Mouse (Mus musculus): Measurements from ENCODE around the gene Camta1. TPM values are rescaled to one million over a fixed set of nuclear protein-coding genes. Genes with fewer than 3 reads are reported as not detected.

Camta1 gene
- polyA plus RNA-seq, 1 experiment from 2014 or later, result 115 TPM

GRCm38 (mm10) chr4:151156904-151157303 is 704.8 kb downstream of the Camta1 start:
- H3K27me3 ChIP-seq (ENCODE audit: insufficient read depth, low read length), result no peaks in the 10 kb centered on the region
- no peak overlapping the region for H3K9ac ChIP-seq (ENCODE audit: low read depth, low read length)
- TF ChIP-seq CTCF (IDR thresholded peaks at IDR 0.05; ENCODE audit: low read depth), result peak; percentile 96
- no peak overlapping the region for H3K4me3 ChIP-seq (replicated peaks; ENCODE audit: low read depth, low read length)
- no peaks in the 10 kb centered on the region for H3K36me3 ChIP-seq (ENCODE audit: insufficient read depth, low read length)
- no peaks in the 10 kb centered on the region for H3K9me3 ChIP-seq (replicated peaks; ENCODE audit: low read length)
- H3K4me1 ChIP-seq (replicated peaks; ENCODE audit: insufficient read depth, low read length), result no peaks in the 10 kb centered on the region
- WGBS, result under 1% methylated on average over 7 of the region's 7 CpGs
- H3K27ac ChIP-seq, result no peak overlapping the region
- peak; percentile 81 for DNase-seq (ENCODE audit: low spot score)
- ATAC-seq (replicated peaks; ENCODE audit: low FRiP score, low read depth), result 0 out of 2 replicates have a peak, but pooled peaks have one; percentile 34
- H3K4me2 ChIP-seq (ENCODE audit: low read length), result no peak overlapping the region

GRCm38 (mm10) chr4:151155587-151155986 is 706.1 kb downstream of the Camta1 start:
- Histone ChIP-seq H3K4me3 (replicated peaks; ENCODE audit: low read depth, low read length) (no peak overlapping the region), H3K9me3 (replicated peaks; ENCODE audit: low read length) (no peaks in the 10 kb centered on the region), H3K9ac (ENCODE audit: low read depth, low read length) (no peak overlapping the region), H3K36me3 (ENCODE audit: insufficient read depth, low read length) (no peaks in the 10 kb centered on the region), H3K27ac (no peak overlapping the region), H3K4me1 (replicated peaks; ENCODE audit: insufficient read depth, low read length) (no peaks in the 10 kb centered on the region), H3K4me2 (ENCODE audit: low read length) (no peak overlapping the region), H3K27me3 (ENCODE audit: insufficient read depth, low read length) (no peaks in the 10 kb centered on the region)
- no peak for TF ChIP-seq CTCF (IDR thresholded peaks at IDR 0.05; ENCODE audit: low read depth)
- DNase-seq (ENCODE audit: low spot score) (no peak), ATAC-seq (replicated peaks; ENCODE audit: low FRiP score, low read depth) (no peak)
- 59% methylated on average over 4 of the region's 4 CpGs for WGBS

- Histone ChIP-seq H3K9ac (ENCODE audit: low read depth, low read length) (no peak overlapping the region), H3K9me3 (replicated peaks; ENCODE audit: low read length) (no peaks in the 10 kb centered on the region), H3K27me3 (ENCODE audit: insufficient read depth, low read length) (no peaks in the 10 kb centered on the region), H3K36me3 (ENCODE audit: insufficient read depth, low read length) (no peaks in the 10 kb centered on the region), H3K4me1 (replicated peaks; ENCODE audit: insufficient read depth, low read length) (no peaks in the 10 kb centered on the region), H3K4me3 (replicated peaks; ENCODE audit: low read depth, low read length) (no peak overlapping the region), H3K27ac (no peak overlapping the region), H3K4me2 (ENCODE audit: low read length) (no peak overlapping the region)
- WGBS, result 42% methylated on average over 4 of the region's 4 CpGs
- ATAC-seq (replicated peaks; ENCODE audit: low FRiP score, low read depth) (no peak), DNase-seq (ENCODE audit: low spot score) (no peak)
- no peak for TF ChIP-seq CTCF (IDR thresholded peaks at IDR 0.05; ENCODE audit: low read depth)
Measured at GRCm38 (mm10) chr4:151154306-151154705, 707.4 kb downstream of the Camta1 start.

DNA sequence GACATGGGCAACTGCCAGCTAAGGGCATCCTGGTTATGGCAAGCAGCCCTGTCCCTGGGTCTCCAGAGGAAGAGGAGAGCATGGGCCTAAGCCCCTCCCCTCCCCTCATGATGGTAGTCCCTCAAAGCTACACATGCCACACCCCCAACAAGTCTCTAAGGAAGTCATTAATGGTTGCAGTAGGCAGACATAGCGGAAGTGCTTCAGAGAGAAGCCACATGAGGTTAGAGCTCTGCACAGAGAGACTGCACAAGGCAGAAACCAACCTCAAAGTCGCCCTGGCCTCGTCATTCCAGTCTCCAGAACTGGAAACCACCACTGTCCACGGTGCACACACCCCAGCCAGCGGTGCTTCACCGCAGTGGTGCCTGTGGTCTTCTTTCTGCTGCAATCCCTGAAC is 709.7 kb downstream of the Camta1 start:
- WGBS, result 64% methylated on average over 6 of the region's 6 CpGs
- Histone ChIP-seq H3K4me3 (replicated peaks; ENCODE audit: low read depth, low read length) (no peak overlapping the region), H3K36me3 (ENCODE audit: insufficient read depth, low read length) (no peaks in the 10 kb centered on the region), H3K4me2 (ENCODE audit: low read length) (no peak overlapping the region), H3K9ac (ENCODE audit: low read depth, low read length) (no peak overlapping the region), H3K4me1 (replicated peaks; ENCODE audit: insufficient read depth, low read length) (no peaks in the 10 kb centered on the region), H3K9me3 (replicated peaks; ENCODE audit: low read length) (no peaks in the 10 kb centered on the region), H3K27ac (no peak overlapping the region), H3K27me3 (ENCODE audit: insufficient read depth, low read length) (no peaks in the 10 kb centered on the region)
- no peak for DNase-seq (ENCODE audit: low spot score)
- 0 out of 2 replicates have a peak, but pooled peaks have one; percentile 6 for ATAC-seq (replicated peaks; ENCODE audit: low FRiP score, low read depth)
- TF ChIP-seq CTCF (IDR thresholded peaks at IDR 0.05; ENCODE audit: low read depth), result no peak

DNA sequence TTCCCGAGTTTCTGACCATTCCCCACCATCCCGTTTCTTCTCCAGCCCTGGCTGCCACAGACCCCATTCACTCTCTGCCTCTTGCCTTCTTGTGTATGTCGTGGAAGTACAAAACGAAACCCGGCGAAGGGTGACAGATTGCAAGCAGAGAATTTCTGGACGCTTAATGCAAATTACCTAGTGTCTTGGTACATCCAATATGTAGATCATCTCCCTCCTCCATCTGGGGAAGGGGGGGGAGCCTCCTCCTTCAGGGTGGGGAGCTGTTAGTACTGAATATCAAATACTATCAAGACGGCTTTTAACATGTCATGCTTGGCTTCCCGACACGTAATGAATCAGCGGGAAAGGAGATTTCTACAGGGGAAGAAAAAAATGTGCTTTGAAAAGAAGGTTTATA is 710.8 kb downstream of the Camta1 start:
- no peak for TF ChIP-seq CTCF (IDR thresholded peaks at IDR 0.05; ENCODE audit: low read depth)
- Histone ChIP-seq H3K4me1 (replicated peaks; ENCODE audit: insufficient read depth, low read length) (no peaks in the 10 kb centered on the region), H3K4me2 (ENCODE audit: low read length) (no peak overlapping the region), H3K27me3 (ENCODE audit: insufficient read depth, low read length) (no peaks in the 10 kb centered on the region), H3K9ac (ENCODE audit: low read depth, low read length) (no peak overlapping the region), H3K36me3 (ENCODE audit: insufficient read depth, low read length) (no peaks in the 10 kb centered on the region), H3K9me3 (replicated peaks; ENCODE audit: low read length) (no peaks in the 10 kb centered on the region), H3K27ac (no peak overlapping the region), H3K4me3 (replicated peaks; ENCODE audit: low read depth, low read length) (no peak overlapping the region)
- no peak for DNase-seq (ENCODE audit: low spot score)
- ATAC-seq (replicated peaks; ENCODE audit: low FRiP score, low read depth), result no peak
- WGBS, result 54% methylated on average over 11 of the region's 11 CpGs

DNA sequence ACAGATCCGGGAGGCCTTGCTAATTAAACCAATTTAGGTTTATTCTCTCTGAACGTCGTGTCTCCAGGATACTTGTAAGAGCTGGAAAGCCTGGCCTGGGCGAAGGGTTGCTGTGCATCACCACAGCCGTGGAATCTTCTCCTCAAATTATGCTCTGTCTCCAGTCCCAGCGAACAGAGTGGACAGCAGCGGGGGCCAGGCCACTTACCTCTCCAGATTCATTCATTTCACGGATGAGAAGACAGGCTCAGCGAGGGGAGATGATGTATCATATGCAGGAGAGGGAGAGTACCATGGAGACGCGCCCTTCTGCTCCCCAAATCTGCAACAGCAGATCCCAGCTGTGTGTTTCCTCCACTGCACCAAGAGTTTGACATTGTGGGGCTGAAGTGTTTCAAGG is 711.6 kb downstream of the Camta1 start:
- no peaks in the 10 kb centered on the region for H3K9me3 ChIP-seq (replicated peaks; ENCODE audit: low read length)
- H3K27ac ChIP-seq, result no peak overlapping the region
- no peak overlapping the region for H3K9ac ChIP-seq (ENCODE audit: low read depth, low read length)
- no peak for ATAC-seq (replicated peaks; ENCODE audit: low FRiP score, low read depth)
- no peak overlapping the region for H3K4me2 ChIP-seq (ENCODE audit: low read length)
- no peak overlapping the region for H3K4me3 ChIP-seq (replicated peaks; ENCODE audit: low read depth, low read length)
- H3K36me3 ChIP-seq (ENCODE audit: insufficient read depth, low read length), result no peaks in the 10 kb centered on the region
- WGBS, result 52% methylated on average over 11 of the region's 11 CpGs
- TF ChIP-seq CTCF (IDR thresholded peaks at IDR 0.05; ENCODE audit: low read depth), result no peak
- DNase-seq (ENCODE audit: low spot score), result no peak
- no peaks in the 10 kb centered on the region for H3K4me1 ChIP-seq (replicated peaks; ENCODE audit: insufficient read depth, low read length)
- H3K27me3 ChIP-seq (ENCODE audit: insufficient read depth, low read length), result no peaks in the 10 kb centered on the region

- 15% methylated on average over 12 of the region's 12 CpGs for WGBS
- Histone ChIP-seq H3K4me3 (replicated peaks; ENCODE audit: low read depth, low read length) (no peak overlapping the region), H3K4me2 (ENCODE audit: low read length) (no peak overlapping the region), H3K27me3 (ENCODE audit: insufficient read depth, low read length) (no peaks in the 10 kb centered on the region), H3K4me1 (replicated peaks; ENCODE audit: insufficient read depth, low read length) (no peaks in the 10 kb centered on the region), H3K27ac (no peak overlapping the region), H3K9ac (ENCODE audit: low read depth, low read length) (no peak overlapping the region), H3K36me3 (ENCODE audit: insufficient read depth, low read length) (no peaks in the 10 kb centered on the region), H3K9me3 (replicated peaks; ENCODE audit: low read length) (no peaks in the 10 kb centered on the region)
- DNase-seq (ENCODE audit: low spot score), result no peak
- no peak for ATAC-seq (replicated peaks; ENCODE audit: low FRiP score, low read depth)
- no peak for TF ChIP-seq CTCF (IDR thresholded peaks at IDR 0.05; ENCODE audit: low read depth)
Measured at GRCm38 (mm10) chr4:151147541-151147940, 714.1 kb downstream of the Camta1 start.
